In the genomic region with DNA sequence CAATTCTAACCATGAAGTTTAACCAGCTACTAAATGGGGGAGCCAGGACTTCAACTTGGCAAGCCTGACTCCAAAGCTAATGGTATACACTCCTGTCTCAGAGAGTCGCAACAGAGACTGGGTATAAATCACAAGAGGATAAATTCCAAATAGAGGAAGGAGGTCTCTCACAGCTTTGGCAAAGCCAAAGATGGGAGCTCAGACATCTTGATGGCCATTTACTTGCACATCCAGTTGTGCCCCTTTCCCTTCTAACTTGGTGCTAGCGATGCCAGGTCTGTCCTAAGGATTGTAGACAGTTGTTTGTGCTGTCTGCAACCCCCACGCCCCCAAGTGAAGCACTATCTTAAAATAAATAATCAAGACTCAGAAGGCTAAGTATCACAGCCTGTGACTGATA, we compare ENCODE assay signal across 8 mouse cellular contexts.
DNase-seq lines count a peak whose midpoint lies in the region; ATAC-seq and TF ChIP-seq lines count a peak whose summit lies in the region.

No protein-coding gene starts in this region.

- H3K4me2 ChIP-seq in lung, embryonic 15.5 days = peak overlapping the region; percentile 91
- H3K4me2 ChIP-seq in forebrain, postnatal 0 days (ENCODE audit: low read depth) = peak overlapping the region; percentile 88
- peak overlapping the region; percentile 77 for H3K4me2 ChIP-seq in limb, embryonic 12.5 days
- peak overlapping the region; percentile 65; the same call in 1 of the 2 replicates for H3K4me2 ChIP-seq in stomach, embryonic 14.5 days (replicated peaks; ENCODE audit: low read depth, low read length)

- H3K9me3 ChIP-seq in lung, embryonic 15.5 days = no peaks in the 10 kb centered on the region
- H3K9me3 ChIP-seq in forebrain, postnatal 0 days (ENCODE audit: low read length) = no peaks in the 10 kb centered on the region
- H3K9me3 ChIP-seq in limb, embryonic 12.5 days = no peaks in the 10 kb centered on the region
- H3K9me3 ChIP-seq in stomach, embryonic 14.5 days (ENCODE audit: control insufficient read depth, low read depth, low read length) = no peaks in the 10 kb centered on the region

- no peak for ATAC-seq in lung, embryonic 15.5 days (ENCODE audit: borderline replicate concordance, extremely low read depth, low FRiP score, low TSS enrichment)
- no peak for ATAC-seq in forebrain, postnatal 0 days
- no peak for ATAC-seq in limb, embryonic 12.5 days (ENCODE audit: insufficient number of reproducible peaks, insufficient read depth, low FRiP score, low TSS enrichment, low read depth)
- ATAC-seq in stomach, embryonic 14.5 days (ENCODE audit: insufficient number of reproducible peaks, insufficient read depth, low FRiP score, low read depth) = no peak
- ATAC-seq in erythroblast, adult 5-6 weeks (replicated peaks; ENCODE audit: low FRiP score, poor library complexity, severe bottlenecking) = no peak

- TF ChIP-seq CTCF in forebrain, postnatal 0 days (IDR thresholded peaks at IDR 0.05; ENCODE audit: low read depth) = no peak

- no peaks in the 10 kb centered on the region for H3K36me3 ChIP-seq in lung, embryonic 15.5 days
- no peaks in the 10 kb centered on the region for H3K36me3 ChIP-seq in forebrain, postnatal 0 days (ENCODE audit: insufficient read depth)
- no peaks in the 10 kb centered on the region for H3K36me3 ChIP-seq in limb, embryonic 12.5 days
- no peaks in the 10 kb centered on the region for H3K36me3 ChIP-seq in stomach, embryonic 14.5 days (ENCODE audit: control insufficient read depth, insufficient read depth, low read length)

- H3K4me3 ChIP-seq in lung, embryonic 15.5 days = peak overlapping the region; percentile 49
- H3K4me3 ChIP-seq in forebrain, postnatal 0 days (ENCODE audit: low read depth, low read length) = no peak overlapping the region; the same call in 1 of the 2 replicates
- H3K4me3 ChIP-seq in limb, embryonic 12.5 days (replicated peaks) = peak overlapping the region; percentile 40; the same call in 1 of the 2 replicates
- H3K4me3 ChIP-seq in stomach, embryonic 14.5 days (ENCODE audit: low read depth, low read length) = peak overlapping the region; percentile 26; the same call in 1 of the 2 replicates

- H3K9ac ChIP-seq in lung, embryonic 15.5 days = peak overlapping the region; percentile 56; the same call in 1 of the 2 replicates
- peak overlapping the region; percentile 74 for H3K9ac ChIP-seq in forebrain, postnatal 0 days
- peak overlapping the region; percentile 77; the same call in 1 of the 2 replicates for H3K9ac ChIP-seq in limb, embryonic 12.5 days (replicated peaks)
- no peak overlapping the region for H3K9ac ChIP-seq in stomach, embryonic 14.5 days (replicated peaks; ENCODE audit: low read depth, low read length)

- H3K4me1 ChIP-seq in lung, embryonic 15.5 days = peaks cover 32% of the 10 kb centered on the region
- H3K4me1 ChIP-seq in forebrain, postnatal 0 days (ENCODE audit: insufficient read depth) = peaks cover 21% of the 10 kb centered on the region
- H3K4me1 ChIP-seq in limb, embryonic 12.5 days (replicated peaks) = peaks cover 28% of the 10 kb centered on the region
- H3K4me1 ChIP-seq in stomach, embryonic 14.5 days (ENCODE audit: control insufficient read depth, insufficient read depth, low read length) = peaks cover 14% of the 10 kb centered on the region

- no peak for DNase-seq in lung, postnatal 10 days
- DNase-seq in forebrain, postnatal 0 days = no peak
- DNase-seq in frontal cortex, adult 2 months (ENCODE audit: extremely low spot score in 1 of 2, low spot score in 1 of 2) = no peak
- DNase-seq in layer of hippocampus, adult 9-11 months = no peak

- H3K27me3 ChIP-seq in lung, embryonic 15.5 days = no peaks in the 10 kb centered on the region
- H3K27me3 ChIP-seq in forebrain, postnatal 0 days (ENCODE audit: insufficient read depth, low read length) = no peaks in the 10 kb centered on the region
- H3K27me3 ChIP-seq in limb, embryonic 12.5 days = peaks cover 18% of the 10 kb centered on the region
- H3K27me3 ChIP-seq in stomach, embryonic 14.5 days (ENCODE audit: control insufficient read depth, insufficient read depth, low read length) = no peaks in the 10 kb centered on the region

- 53% methylated on average over 3 of the region's 3 CpGs for WGBS in lung, embryonic 15.5 days
- WGBS in forebrain, postnatal 0 days = 72% methylated on average over 3 of the region's 3 CpGs
- WGBS in limb, embryonic 12.5 days = 74% methylated on average over 3 of the region's 3 CpGs
- 57% methylated on average over 3 of the region's 3 CpGs for WGBS in stomach, embryonic 14.5 days

- peak overlapping the region; percentile 82 for H3K27ac ChIP-seq in lung, embryonic 15.5 days
- H3K27ac ChIP-seq in forebrain, postnatal 0 days (ENCODE audit: low read depth, low read length) = peak overlapping the region; percentile 79; the same call in 1 of the 2 replicates
- no peak overlapping the region for H3K27ac ChIP-seq in limb, embryonic 12.5 days
- H3K27ac ChIP-seq in stomach, embryonic 14.5 days (ENCODE audit: low read length) = no peak overlapping the region

Comparison
In these comparisons a context has a peak if more than half of its experiments do, and no peak if none do; other contexts are left out.
1. H3K27ac ChIP-seq: peak in lung, embryonic 15.5 days (single experiment) and forebrain, postnatal 0 days (single experiment); none in limb, embryonic 12.5 days (single experiment) and stomach, embryonic 14.5 days (single experiment).
2. Peak in every context shown above with its lines, with median percentiles within 50 percentile points of each other: H3K4me2 ChIP-seq.